Mouse (Mus musculus): ENCODE data around the gene Fhit. TPM values are rescaled to one million over a fixed set of nuclear protein-coding genes. Genes with fewer than 3 reads are reported as not detected.

Gene Fhit
- polyA plus RNA-seq, 1 experiment from 2014 or later: 6.1 TPM

GRCm38 (mm10) chr14:9721917-9722472 is 1439.8 kb downstream of the Fhit start:
- H3K27me3 ChIP-seq (ENCODE audit: control insufficient read depth, insufficient read depth, low read length): no peaks in the 10 kb centered on the region
- ATAC-seq (ENCODE audit: insufficient number of reproducible peaks, insufficient read depth, low FRiP score, low read depth): no peak
- no peaks in the 10 kb centered on the region for H3K4me1 ChIP-seq (ENCODE audit: control insufficient read depth in 2 of 2, insufficient read depth in 2 of 2, low read length in 2 of 2)
- no peaks in the 10 kb centered on the region for H3K36me3 ChIP-seq (ENCODE audit: control insufficient read depth, insufficient read depth, low read length)
- peaks cover 6% of the 10 kb centered on the region; the same call in 1 of the 2 replicates for H3K9me3 ChIP-seq (ENCODE audit: control insufficient read depth, low read length)
- no peak overlapping the region for H3K9ac ChIP-seq (ENCODE audit: low read length)
- H3K27ac ChIP-seq (replicated peaks in 1 of 2; ENCODE audit: control insufficient read depth in 1 of 2, insufficient read depth in 1 of 2, low read depth in 2 of 2, low read length in 2 of 2): no peak overlapping the region
- H3K4me3 ChIP-seq (ENCODE audit: control insufficient read depth in 1 of 2, insufficient read depth in 1 of 2, low read depth in 1 of 2, low read length in 2 of 2): no peak overlapping the region
- 64% methylated on average over 2 of the region's 2 CpGs for WGBS
- no peak overlapping the region for H3K4me2 ChIP-seq (ENCODE audit: low read length)

DNA sequence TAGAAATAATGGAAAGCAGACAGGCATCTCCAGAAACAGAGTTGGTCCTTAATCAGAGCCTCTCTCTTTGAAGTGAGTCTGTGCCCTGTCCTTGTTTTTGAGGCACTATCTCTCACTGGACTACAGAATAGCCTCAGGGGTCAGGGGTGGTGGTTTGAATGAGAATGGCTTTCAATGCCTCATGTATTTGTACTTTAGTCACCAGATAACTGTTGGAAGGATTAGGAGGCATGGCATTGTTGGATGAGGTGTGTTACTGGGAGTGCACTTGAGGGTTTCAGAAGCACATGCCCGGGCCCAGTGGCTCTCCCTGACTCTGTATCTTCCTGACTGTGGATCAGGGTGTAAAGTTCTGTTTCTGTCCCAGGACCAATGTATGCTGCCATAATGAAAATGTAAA is 1463.2 kb downstream of the Fhit start:
- Histone ChIP-seq H3K4me3 (ENCODE audit: control insufficient read depth in 1 of 2, insufficient read depth in 1 of 2, low read depth in 1 of 2, low read length in 2 of 2) (no peak overlapping the region), H3K36me3 (ENCODE audit: control insufficient read depth, insufficient read depth, low read length) (no peaks in the 10 kb centered on the region), H3K27me3 (ENCODE audit: control insufficient read depth, insufficient read depth, low read length) (no peaks in the 10 kb centered on the region), H3K4me1 (ENCODE audit: control insufficient read depth in 2 of 2, insufficient read depth in 2 of 2, low read length in 2 of 2) (no peaks in the 10 kb centered on the region), H3K4me2 (ENCODE audit: low read length) (no peak overlapping the region), H3K9ac (ENCODE audit: low read length) (no peak overlapping the region), H3K27ac (replicated peaks in 1 of 2; ENCODE audit: control insufficient read depth in 1 of 2, insufficient read depth in 1 of 2, low read depth in 2 of 2, low read length in 2 of 2) (no peak overlapping the region), H3K9me3 (ENCODE audit: control insufficient read depth, low read length) (no peaks in the 10 kb centered on the region)
- no peak for ATAC-seq (ENCODE audit: insufficient number of reproducible peaks, insufficient read depth, low FRiP score, low read depth)
- 63% methylated on average over 1 of the region's 1 CpGs for WGBS

DNA sequence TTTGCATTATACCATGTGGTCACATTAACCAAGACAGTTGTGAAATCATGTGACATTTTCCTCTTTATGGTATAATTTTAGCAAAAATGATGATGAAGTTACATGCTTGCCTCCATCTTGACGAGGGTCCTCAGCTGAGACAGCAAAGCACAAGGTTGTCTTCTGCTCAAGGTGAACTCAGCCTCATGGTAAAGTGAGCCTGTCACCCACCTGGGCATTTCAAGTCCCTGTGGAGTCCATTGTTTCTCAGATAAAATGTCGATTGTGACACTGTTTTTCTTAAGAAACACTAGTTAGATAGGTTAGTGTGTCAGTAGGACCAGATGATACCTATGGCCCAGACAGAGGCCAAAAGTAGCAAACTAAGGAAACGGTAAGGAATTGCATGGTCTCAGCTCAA is 1464.7 kb downstream of the Fhit start:
- Histone ChIP-seq H3K4me1 (ENCODE audit: control insufficient read depth in 2 of 2, insufficient read depth in 2 of 2, low read length in 2 of 2) (no peaks in the 10 kb centered on the region), H3K27ac (replicated peaks in 1 of 2; ENCODE audit: control insufficient read depth in 1 of 2, insufficient read depth in 1 of 2, low read depth in 2 of 2, low read length in 2 of 2) (no peak overlapping the region), H3K36me3 (ENCODE audit: control insufficient read depth, insufficient read depth, low read length) (no peaks in the 10 kb centered on the region), H3K27me3 (ENCODE audit: control insufficient read depth, insufficient read depth, low read length) (no peaks in the 10 kb centered on the region), H3K4me2 (ENCODE audit: low read length) (no peak overlapping the region), H3K4me3 (ENCODE audit: control insufficient read depth in 1 of 2, insufficient read depth in 1 of 2, low read depth in 1 of 2, low read length in 2 of 2) (no peak overlapping the region), H3K9me3 (ENCODE audit: control insufficient read depth, low read length) (no peaks in the 10 kb centered on the region), H3K9ac (ENCODE audit: low read length) (no peak overlapping the region)
- 73% methylated on average over 3 of the region's 3 CpGs for WGBS
- ATAC-seq (ENCODE audit: insufficient number of reproducible peaks, insufficient read depth, low FRiP score, low read depth): no peak

DNA sequence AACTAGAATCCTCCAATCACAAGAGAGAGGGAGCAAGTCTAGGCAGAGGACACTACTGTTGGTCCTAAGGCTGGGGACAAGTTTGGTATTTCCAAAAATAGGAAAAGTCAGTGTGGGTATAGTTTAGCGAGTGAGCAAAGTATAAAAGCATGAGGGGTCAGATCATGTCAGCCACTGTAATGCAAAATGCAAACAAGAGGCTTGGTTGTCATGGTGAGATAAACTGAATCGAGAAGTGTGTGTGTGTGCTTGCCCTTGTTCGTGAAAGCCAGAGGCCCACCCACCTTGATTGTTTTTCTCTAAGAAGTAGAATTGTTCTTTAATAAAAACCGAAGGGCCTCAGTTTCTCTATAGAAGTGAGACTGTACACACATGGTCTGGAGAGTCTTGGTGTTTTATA is 1465.8 kb downstream of the Fhit start:
- H3K9ac ChIP-seq (ENCODE audit: low read length): no peak overlapping the region
- no peaks in the 10 kb centered on the region for H3K4me1 ChIP-seq (ENCODE audit: control insufficient read depth in 2 of 2, insufficient read depth in 2 of 2, low read length in 2 of 2)
- H3K4me3 ChIP-seq (ENCODE audit: control insufficient read depth in 1 of 2, insufficient read depth in 1 of 2, low read depth in 1 of 2, low read length in 2 of 2): no peak overlapping the region
- 54% methylated on average over 4 of the region's 4 CpGs for WGBS
- H3K9me3 ChIP-seq (ENCODE audit: control insufficient read depth, low read length): no peaks in the 10 kb centered on the region
- no peaks in the 10 kb centered on the region for H3K36me3 ChIP-seq (ENCODE audit: control insufficient read depth, insufficient read depth, low read length)
- no peak overlapping the region for H3K4me2 ChIP-seq (ENCODE audit: low read length)
- H3K27me3 ChIP-seq (ENCODE audit: control insufficient read depth, insufficient read depth, low read length): no peaks in the 10 kb centered on the region
- H3K27ac ChIP-seq (replicated peaks in 1 of 2; ENCODE audit: control insufficient read depth in 1 of 2, insufficient read depth in 1 of 2, low read depth in 2 of 2, low read length in 2 of 2): no peak overlapping the region
- ATAC-seq (ENCODE audit: insufficient number of reproducible peaks, insufficient read depth, low FRiP score, low read depth): no peak

DNA sequence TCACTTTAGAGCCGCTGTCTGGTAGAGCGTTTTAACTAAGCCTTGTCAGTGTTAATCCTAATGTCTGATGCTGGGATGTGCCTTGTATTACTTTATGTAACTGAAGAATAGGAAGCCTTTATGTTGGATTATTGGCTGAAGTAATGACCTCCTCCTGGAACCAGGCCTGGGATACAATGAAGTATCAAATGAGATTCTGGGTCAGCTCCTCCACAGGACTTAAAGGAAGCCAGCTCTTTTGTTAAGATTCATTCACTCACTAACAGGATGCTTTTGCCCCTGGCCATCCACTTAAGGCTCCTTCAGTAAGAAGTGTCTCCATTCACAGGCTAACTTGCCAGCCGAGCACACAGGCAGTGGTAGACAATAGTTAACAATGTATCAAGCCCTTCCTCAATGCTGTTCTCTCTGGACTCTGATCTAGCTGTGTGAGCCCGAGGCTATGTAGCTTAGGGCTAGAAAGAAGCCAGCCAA is 1466.6 kb downstream of the Fhit start:
- Histone ChIP-seq H3K36me3 (ENCODE audit: control insufficient read depth, insufficient read depth, low read length) (no peaks in the 10 kb centered on the region), H3K4me1 (ENCODE audit: control insufficient read depth in 2 of 2, insufficient read depth in 2 of 2, low read length in 2 of 2) (no peaks in the 10 kb centered on the region), H3K9ac (ENCODE audit: low read length) (no peak overlapping the region), H3K4me2 (ENCODE audit: low read length) (no peak overlapping the region), H3K4me3 (ENCODE audit: control insufficient read depth in 1 of 2, insufficient read depth in 1 of 2, low read depth in 1 of 2, low read length in 2 of 2) (no peak overlapping the region), H3K27ac (replicated peaks in 1 of 2; ENCODE audit: control insufficient read depth in 1 of 2, insufficient read depth in 1 of 2, low read depth in 2 of 2, low read length in 2 of 2) (no peak overlapping the region), H3K27me3 (ENCODE audit: control insufficient read depth, insufficient read depth, low read length) (no peaks in the 10 kb centered on the region), H3K9me3 (ENCODE audit: control insufficient read depth, low read length) (no peaks in the 10 kb centered on the region)
- ATAC-seq (ENCODE audit: insufficient number of reproducible peaks, insufficient read depth, low FRiP score, low read depth): no peak
- WGBS: 82% methylated on average over 4 of the region's 4 CpGs

DNA sequence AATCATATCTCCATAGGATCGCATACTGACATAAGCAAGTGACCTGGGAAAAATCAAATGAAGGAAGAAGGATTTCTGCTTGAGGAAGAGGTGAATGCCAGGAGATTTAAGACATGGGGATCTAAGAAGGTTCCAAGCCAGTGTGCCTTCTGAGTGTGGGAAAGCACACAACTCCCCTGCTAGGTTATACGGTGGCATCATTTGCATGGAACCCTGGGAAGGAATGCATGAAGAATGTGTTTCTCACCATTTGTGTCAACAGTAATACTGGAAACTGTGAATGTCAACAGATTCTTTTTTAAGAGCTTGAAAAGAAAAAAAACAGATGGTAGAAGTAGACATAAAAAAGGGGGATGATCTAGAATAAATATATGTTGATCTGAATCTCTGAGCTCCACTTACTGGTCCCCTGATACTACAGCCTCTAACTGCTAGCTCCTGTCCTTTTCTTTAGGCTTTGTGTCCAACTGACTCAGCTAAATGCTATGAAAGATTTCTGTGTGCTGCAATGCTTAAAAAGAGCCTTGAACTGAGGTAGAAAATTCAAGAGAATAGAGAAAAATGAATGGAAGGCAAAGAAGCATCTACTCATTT is 1473.1 kb downstream of the Fhit start:
- Histone ChIP-seq H3K9ac (ENCODE audit: low read length) (no peak overlapping the region), H3K27me3 (ENCODE audit: control insufficient read depth, insufficient read depth, low read length) (no peaks in the 10 kb centered on the region), H3K4me1 (ENCODE audit: control insufficient read depth in 2 of 2, insufficient read depth in 2 of 2, low read length in 2 of 2) (no peaks in the 10 kb centered on the region), H3K4me2 (ENCODE audit: low read length) (no peak overlapping the region), H3K36me3 (ENCODE audit: control insufficient read depth, insufficient read depth, low read length) (no peaks in the 10 kb centered on the region), H3K4me3 (ENCODE audit: control insufficient read depth in 1 of 2, insufficient read depth in 1 of 2, low read depth in 1 of 2, low read length in 2 of 2) (no peak overlapping the region), H3K9me3 (ENCODE audit: control insufficient read depth, low read length) (no peaks in the 10 kb centered on the region), H3K27ac (replicated peaks in 1 of 2; ENCODE audit: control insufficient read depth in 1 of 2, insufficient read depth in 1 of 2, low read depth in 2 of 2, low read length in 2 of 2) (no peak overlapping the region)
- ATAC-seq (ENCODE audit: insufficient number of reproducible peaks, insufficient read depth, low FRiP score, low read depth): no peak
- 71% methylated on average over 2 of the region's 2 CpGs for WGBS

DNA sequence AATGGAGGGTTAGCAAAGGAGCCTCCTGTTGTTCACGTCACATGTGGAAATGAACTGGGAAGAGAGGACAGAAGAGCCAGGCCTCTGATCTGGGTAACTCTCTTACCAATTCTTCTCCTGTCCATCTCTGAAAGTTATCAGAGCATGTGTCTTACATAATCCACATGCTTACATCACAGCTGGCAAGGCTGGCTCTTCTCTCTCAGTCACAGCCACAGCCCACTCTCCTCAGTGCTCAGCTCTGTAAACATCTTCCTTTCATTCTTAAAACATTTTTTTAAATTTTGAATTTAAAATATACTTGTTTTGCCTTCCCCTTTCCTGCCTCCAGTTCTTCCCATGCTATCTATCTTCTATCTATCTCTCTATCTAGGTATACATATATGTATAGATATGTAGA is 1477.5 kb downstream of the Fhit start:
- H3K4me1 ChIP-seq (ENCODE audit: control insufficient read depth in 2 of 2, insufficient read depth in 2 of 2, low read length in 2 of 2): no peaks in the 10 kb centered on the region
- H3K4me2 ChIP-seq (ENCODE audit: low read length): no peak overlapping the region
- H3K4me3 ChIP-seq (ENCODE audit: control insufficient read depth in 1 of 2, insufficient read depth in 1 of 2, low read depth in 1 of 2, low read length in 2 of 2): no peak overlapping the region
- H3K9ac ChIP-seq (ENCODE audit: low read length): no peak overlapping the region
- H3K27me3 ChIP-seq (ENCODE audit: control insufficient read depth, insufficient read depth, low read length): no peaks in the 10 kb centered on the region
- no peak overlapping the region for H3K27ac ChIP-seq (replicated peaks in 1 of 2; ENCODE audit: control insufficient read depth in 1 of 2, insufficient read depth in 1 of 2, low read depth in 2 of 2, low read length in 2 of 2)
- no peak for ATAC-seq (ENCODE audit: insufficient number of reproducible peaks, insufficient read depth, low FRiP score, low read depth)
- no peaks in the 10 kb centered on the region for H3K36me3 ChIP-seq (ENCODE audit: control insufficient read depth, insufficient read depth, low read length)
- WGBS: 63% methylated on average over 1 of the region's 1 CpGs
- no peaks in the 10 kb centered on the region for H3K9me3 ChIP-seq (ENCODE audit: control insufficient read depth, low read length)

DNA sequence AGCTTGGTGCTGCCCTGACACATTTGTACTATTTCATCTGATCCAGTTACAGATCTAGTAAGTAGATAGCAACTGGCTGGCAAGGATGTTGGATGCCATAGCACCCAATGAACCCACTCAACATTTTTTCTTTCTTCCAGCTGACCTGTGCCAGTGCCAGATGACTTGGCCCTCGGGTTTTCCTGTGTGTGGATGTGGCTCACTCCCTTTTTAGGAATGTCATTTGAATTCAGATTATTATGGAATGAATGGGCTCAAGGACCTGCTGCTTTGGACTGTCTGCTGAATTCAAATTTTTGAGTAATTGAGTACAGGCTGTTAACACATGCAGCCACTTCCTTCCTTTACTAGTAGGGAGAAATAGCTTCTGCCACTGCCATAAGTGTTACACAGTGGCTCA is 1489.1 kb downstream of the Fhit start:
- Histone ChIP-seq H3K9ac (ENCODE audit: low read length) (no peak overlapping the region), H3K4me3 (ENCODE audit: control insufficient read depth in 1 of 2, insufficient read depth in 1 of 2, low read depth in 1 of 2, low read length in 2 of 2) (no peak overlapping the region), H3K27ac (replicated peaks in 1 of 2; ENCODE audit: control insufficient read depth in 1 of 2, insufficient read depth in 1 of 2, low read depth in 2 of 2, low read length in 2 of 2) (no peak overlapping the region), H3K36me3 (ENCODE audit: control insufficient read depth, insufficient read depth, low read length) (no peaks in the 10 kb centered on the region), H3K27me3 (ENCODE audit: control insufficient read depth, insufficient read depth, low read length) (no peaks in the 10 kb centered on the region), H3K9me3 (ENCODE audit: control insufficient read depth, low read length) (no peaks in the 10 kb centered on the region; the same call in 1 of the 2 replicates), H3K4me1 (ENCODE audit: control insufficient read depth in 2 of 2, insufficient read depth in 2 of 2, low read length in 2 of 2) (no peaks in the 10 kb centered on the region), H3K4me2 (ENCODE audit: low read length) (no peak overlapping the region)
- 39% methylated on average over 1 of the region's 1 CpGs for WGBS
- no peak for ATAC-seq (ENCODE audit: insufficient number of reproducible peaks, insufficient read depth, low FRiP score, low read depth)
